Mouse (Mus musculus) ES-Bruce4 (cell line): ENCODE measurements around the gene Olfr1029.
"Not testable (repeated sequence)": the region's sequence is repeated elsewhere in the genome, so short reads cannot be mapped to it uniquely, and the experiment has no call there.

Experiments
- CTCF ChIP-seq: IDR thresholded peaks from one replicate; pipeline ENCODE4 v1.8.1; 2011; ENCODE audit warnings: low read depth, low read length
- EP300 ChIP-seq: IDR thresholded peaks from 2 replicates; pipeline ENCODE4 v1.6.1; 2011; ENCODE audit warnings: low read depth, low read length; ENCODE audit not compliant: insufficient read depth

GRCm38 (mm10) chr2:86020406-86020805, 46.7 kb downstream of the Olfr1029 start, which contains the start of gene Olfr1033:
- not testable (repeated sequence) for TF ChIP-seq EP300, CTCF
